Mouse (Mus musculus) c-Kit-negative CD71-positive TER-119-positive erythroid progenitor cells, embryonic 14.5 days (primary cell): ENCODE measurements around the gene Zfp641.

Source experiments
- DNase-seq: peaks from one replicate; pipeline ENCODE4 v3.0.0-alpha.2; 2013; ENCODE audit warnings: low read depth, low spot score

Gene Zfp641

GRCm38 (mm10) chr15:98295628-98296551 lies at the start of gene Zfp641:
Gene Zfp641 (minus strand): TSS chr15:98296161.
- no peak for DNase-seq

- DNase-seq: no peak
Measured at GRCm38 (mm10) chr15:98340887-98341286, 44.9 kb upstream of the Zfp641 start, which contains the start of gene Olfr284. Gene Olfr284 (minus strand): TSS chr15:98340987.

DNA sequence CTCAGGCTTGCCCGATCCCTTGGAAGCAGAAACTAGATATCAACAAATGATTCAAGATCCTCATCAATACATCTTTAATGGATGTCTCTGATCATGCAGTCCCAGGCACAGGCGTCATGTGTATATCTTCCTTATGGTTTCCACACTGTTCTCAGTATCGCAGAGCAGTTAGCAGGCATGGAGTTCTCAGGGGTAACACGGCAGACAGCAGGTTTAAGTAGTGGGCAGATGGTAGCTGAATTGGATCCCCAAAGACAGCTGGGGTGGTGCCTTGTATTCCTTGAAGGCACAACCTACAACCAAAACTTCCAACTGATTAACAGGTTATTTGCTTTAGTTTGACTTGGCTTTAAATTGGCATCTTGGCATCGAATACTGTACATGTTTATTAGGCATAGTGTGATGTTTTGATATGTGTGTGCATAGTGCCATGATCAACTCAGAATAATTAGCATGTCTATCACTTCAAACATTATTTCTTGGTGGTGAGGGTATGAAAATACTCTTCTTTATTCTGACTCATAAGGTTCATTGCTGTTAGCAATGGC lies 21.3 kb upstream of the Zfp641 start, which contains the start of gene Olfr285:
Gene Olfr285, minus strand, starts transcription at position 177 of the 548 bp plus-strand sequence.
- no peak for DNase-seq

- no peak for DNase-seq
Measured at GRCm38 (mm10) chr15:98315703-98316102, 19.7 kb upstream of the Zfp641 start.

DNA sequence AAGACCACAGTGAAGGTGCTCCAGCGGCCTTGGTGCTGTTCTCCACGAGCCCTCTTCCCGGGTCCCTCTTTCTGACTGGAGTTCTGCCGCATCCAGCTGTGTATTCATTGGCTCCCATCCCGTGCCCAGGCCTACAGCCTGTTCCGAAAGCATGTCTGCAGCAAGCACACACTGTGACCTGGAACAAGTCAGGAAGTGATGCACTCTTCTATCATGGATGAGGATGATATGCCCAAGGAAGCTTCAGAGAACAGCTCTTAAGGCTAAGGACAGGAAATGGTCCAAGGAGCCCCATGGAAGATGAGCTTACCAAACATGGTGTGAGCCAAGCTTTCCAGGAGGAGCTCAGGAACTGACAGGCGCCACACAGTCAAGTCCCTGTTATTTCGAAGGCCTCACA lies 2.3 kb downstream of the Zfp641 start:
- DNase-seq: no peak

GRCm38 (mm10) chr15:98288566-98288965 lies 7.4 kb downstream of the Zfp641 start:
- DNase-seq: no peak

- no peak for DNase-seq
Measured at GRCm38 (mm10) chr15:98286418-98286817, 9.5 kb downstream of the Zfp641 start.

DNA sequence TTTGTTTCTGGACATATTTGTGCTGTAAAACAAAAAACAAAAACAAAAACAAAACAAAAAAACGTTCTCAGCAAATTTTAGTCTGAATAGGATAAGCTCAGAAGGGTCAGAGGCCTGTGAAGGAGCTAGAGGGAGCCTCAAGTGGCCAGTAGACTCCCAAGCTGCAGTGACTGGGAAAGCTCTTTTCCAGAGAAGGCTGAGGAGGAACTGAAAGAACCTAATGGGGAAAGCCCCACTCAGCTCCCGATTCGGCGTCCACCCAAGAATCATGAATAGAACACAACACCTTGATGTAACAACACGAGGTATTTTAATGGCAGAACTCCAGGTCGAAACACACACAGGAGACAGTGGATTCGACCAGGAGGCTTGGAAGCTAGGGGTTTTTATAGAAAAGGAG lies 38.2 kb downstream of the Zfp641 start:
- no peak for DNase-seq

DNA sequence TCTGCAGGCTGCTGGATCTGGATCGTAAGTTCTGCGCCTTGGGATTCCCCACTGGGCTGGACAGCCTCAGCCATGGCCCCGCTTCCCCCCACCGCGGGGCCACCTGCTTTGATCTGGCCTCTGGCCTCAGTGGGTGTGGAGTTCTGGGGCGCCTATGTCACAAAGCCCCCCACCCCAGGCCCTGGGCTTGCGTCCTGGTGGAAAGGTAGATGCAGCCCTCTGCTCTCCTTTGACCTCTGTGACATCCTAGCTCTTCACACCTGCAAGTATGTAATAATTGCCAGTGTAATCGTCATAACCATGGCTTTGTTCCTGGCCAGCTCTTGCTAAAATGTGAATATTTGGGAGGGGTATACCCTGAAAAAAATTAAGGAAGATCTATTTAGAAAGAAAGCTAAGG lies 38.8 kb downstream of the Zfp641 start, which contains the start of gene H1fnt:
Gene H1fnt, minus strand, starts transcription at position 101 of the 400 bp plus-strand sequence.
- DNase-seq: no peak

DNA sequence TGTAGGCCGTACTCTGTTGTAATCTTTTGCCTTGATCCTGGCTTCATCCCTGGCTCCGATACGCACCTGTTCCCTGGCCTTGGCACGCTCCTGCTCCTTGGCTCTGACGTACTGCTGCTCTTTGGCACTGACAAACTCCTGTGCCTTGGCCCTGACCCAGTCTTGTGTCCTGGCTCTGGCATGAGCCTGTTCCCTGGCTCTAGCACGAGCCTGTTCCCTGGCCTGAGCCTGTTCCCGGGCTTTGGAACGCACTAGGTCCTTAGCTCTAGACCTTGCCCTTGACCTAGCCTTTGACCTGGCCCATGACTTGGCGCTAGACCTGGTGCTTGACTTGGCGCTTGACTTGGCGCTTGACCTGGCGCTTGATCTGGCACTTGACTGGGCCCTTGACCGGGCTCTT lies 39.7 kb downstream of the Zfp641 start:
- DNase-seq: no peak
